Mouse (Mus musculus): ENCODE data around the gene Abat.

GRCm38 (mm10) chr16:8494268-8494667 is 19.0 kb upstream of the Abat start:
- TF ChIP-seq MAX (IDR thresholded peaks at IDR 0.05) (no peak), CTCF (IDR thresholded peaks at IDR 0.05; ENCODE audit: control insufficient read depth, insufficient read depth, insufficient read length) (peak; percentile 72), CEBPB (IDR thresholded peaks at IDR 0.05; ENCODE audit: low read depth) (no peak), MYOG (IDR thresholded peaks at IDR 0.05; ENCODE audit: control insufficient read depth, extremely low read depth, insufficient read length) (no peak), MYOD1 (IDR thresholded peaks at IDR 0.05; ENCODE audit: control insufficient read depth, insufficient read length, low read depth) (no peak), FOSL1 (IDR thresholded peaks at IDR 0.05; ENCODE audit: insufficient read depth, low read length, poor library complexity, severe bottlenecking) (no peak)

Data from C2C12 (cell line).